Mouse (Mus musculus) cortical plate, adult 2 months (tissue): Measurements from ENCODE around the gene Hsph1.

Experiments used
- CTCF ChIP-seq: fragments of 200-500 bp; IDR thresholded peaks from 2 replicates; pipeline ENCODE4 v1.5.1; 2011; ENCODE audit warnings: mild to moderate bottlenecking, control low read depth, low read length; ENCODE audit not compliant: insufficient read depth; ENCODE audit errors: extremely low read depth
- POLR2A ChIP-seq: fragments of 200-500 bp; IDR thresholded peaks from 2 replicates; pipeline ENCODE4 v1.6.1; 2011; ENCODE audit warnings: mild to moderate bottlenecking, low read length, control low read depth; ENCODE audit not compliant: insufficient read depth; ENCODE audit errors: extremely low read depth

DNA sequence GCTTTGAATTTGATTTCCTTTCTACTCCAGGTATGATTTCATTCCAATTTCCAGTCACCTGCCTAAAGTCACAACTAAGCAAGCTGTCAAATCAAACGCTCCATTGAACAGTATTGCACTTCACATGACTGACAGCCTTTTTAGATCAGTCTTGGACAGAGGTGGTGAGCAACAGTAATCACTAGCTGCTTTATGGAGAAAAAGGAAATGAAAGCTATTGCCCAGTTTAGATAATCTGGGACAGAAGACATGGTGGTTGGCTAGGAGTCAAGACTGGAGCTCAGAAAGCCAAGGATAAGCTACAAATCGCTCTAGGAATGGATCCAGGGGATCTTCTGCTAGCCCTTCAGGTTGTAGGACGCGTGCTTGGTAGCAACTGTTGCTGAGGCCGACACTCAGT is 27.2 kb upstream of the Hsph1 start:
- no peak for TF ChIP-seq POLR2A
- TF ChIP-seq CTCF, result no peak
